Mouse (Mus musculus) lung, postnatal 0 days (tissue): ENCODE measurements around the gene Baiap2l2. TPM values are rescaled to one million over a fixed set of nuclear protein-coding genes. Genes with fewer than 3 reads are reported as not detected.

Source experiments
- ATAC-seq: fragments of 200-750 bp; cut with Nextera tagmentation; 2 replicates; pipeline ENCODE4 v1.8.0; 2017; ENCODE audit warnings: moderate library complexity
- DNase-seq: peaks from one replicate; pipeline ENCODE4 v3.0.0-alpha.2; 2016; ENCODE audit warnings: low spot score
- H3K27ac ChIP-seq: fragments of 300-500 bp; sonication (generic); 2 replicates; pipeline ENCODE4 v1.5.1; 2014; ENCODE audit warnings: antibody characterized with exemption, mild to moderate bottlenecking, low read length, mixed read lengths
- H3K27me3 ChIP-seq: fragments of 300-500 bp; sonication (generic); replicated peaks from 2 replicates; pipeline ENCODE4 v1.6.1; 2014; ENCODE audit warnings: low read length, mixed read lengths; ENCODE audit not compliant: insufficient read depth
- H3K36me3 ChIP-seq: fragments of 300-500 bp; sonication (generic); 2 replicates; pipeline ENCODE4 v1.6.1; 2014; ENCODE audit warnings: low read length, mixed read lengths; ENCODE audit not compliant: insufficient read depth
- H3K4me1 ChIP-seq: fragments of 300-500 bp; sonication (generic); 2 replicates; pipeline ENCODE4 v1.6.1; 2014; ENCODE audit warnings: antibody characterized with exemption, low read depth, low read length, mixed read lengths; ENCODE audit not compliant: insufficient read depth
- H3K4me2 ChIP-seq: fragments of 300-500 bp; sonication (generic); replicated peaks from 2 replicates; pipeline ENCODE4 v1.6.1; 2014; ENCODE audit warnings: low read depth, mild to moderate bottlenecking, low read length, moderate library complexity, mixed read lengths
- H3K4me3 ChIP-seq: fragments of 300-500 bp; sonication (generic); 2 replicates; pipeline ENCODE4 v1.5.1; 2014; ENCODE audit warnings: low read depth, low read length
- H3K9ac ChIP-seq: fragments of 300-500 bp; sonication (generic); replicated peaks from 2 replicates; pipeline ENCODE4 v1.6.1; 2014; ENCODE audit warnings: low read depth, mild to moderate bottlenecking
- H3K9me3 ChIP-seq: fragments of 300-500 bp; sonication (generic); 2 replicates; pipeline ENCODE4 v1.6.1; 2016; ENCODE audit warnings: low read length, mixed read lengths
- CTCF ChIP-seq: IDR thresholded peaks from 2 replicates; pipeline ENCODE4 v1.5.1; 2016; ENCODE audit warnings: antibody characterized with exemption, mild to moderate bottlenecking
- EP300 ChIP-seq: IDR thresholded peaks from 2 replicates; pipeline ENCODE4 v1.6.1; 2016; ENCODE audit warnings: antibody characterized with exemption, mild to moderate bottlenecking, control low read depth
- WGBS: fragments of 180-500 bp; shearing (Covaris S2); extraction: QIAGEN DNeasy Blood & Tissue Kit; methylation state at CpG from one replicate; pipeline ENCODE4 v1.1.7; 2014; 5-methylcytosine and 5-hydroxymethylcytosine counted together
- polyA plus RNA-seq: library from polyadenylated mRNA; unstranded; fragments of >200 nt; fragmentation: Nextera tagmentation; extraction: Ambion mirVana; gene quantifications from 2 replicates; pipeline ENCODE4 v1.2.1, GENCODE M21; 2015

The Baiap2l2 gene
- polyA plus RNA-seq, 1 experiment from 2014 or later = 2.7 TPM

- no peak overlapping the region for H3K9ac ChIP-seq
- no peaks in the 10 kb centered on the region for H3K9me3 ChIP-seq
- DNase-seq (no peak), ATAC-seq (no peak)
- no peaks in the 10 kb centered on the region for H3K36me3 ChIP-seq
- TF ChIP-seq EP300 = no peak
- H3K4me3 ChIP-seq = no peak overlapping the region
- H3K27me3 ChIP-seq = no peaks in the 10 kb centered on the region
- 79% methylated on average over 3 of the region's 3 CpGs for WGBS
- H3K4me2 ChIP-seq = no peak overlapping the region
- H3K4me1 ChIP-seq = no peaks in the 10 kb centered on the region; the same call in 1 of the 2 replicates
- no peak overlapping the region for H3K27ac ChIP-seq
Observed at GRCm38 (mm10) chr15:79245321-79245720, 40.0 kb downstream of the Baiap2l2 start.

- no peak for ATAC-seq
- peaks cover 6% of the 10 kb centered on the region; the same call in 1 of the 2 replicates for H3K36me3 ChIP-seq
Observed at GRCm38 (mm10) chr15:79244071-79244893, 41.1 kb downstream of the Baiap2l2 start.

GRCm38 (mm10) chr15:79243234-79244042 is 41.9 kb downstream of the Baiap2l2 start:
- peak; percentile 100 for TF ChIP-seq CTCF
- TF ChIP-seq EP300 = no peak
- H3K27me3 ChIP-seq = no peaks in the 10 kb centered on the region
- ATAC-seq (peak; percentile 98), DNase-seq (peak; percentile 97)
- no peak overlapping the region for H3K4me2 ChIP-seq
- no peaks in the 10 kb centered on the region; the same call in 1 of the 2 replicates for H3K4me1 ChIP-seq
- no peak overlapping the region for H3K27ac ChIP-seq
- H3K4me3 ChIP-seq = no peak overlapping the region
- WGBS = 16% methylated on average over 10 of the region's 10 CpGs
- H3K9me3 ChIP-seq = no peaks in the 10 kb centered on the region
- H3K36me3 ChIP-seq = peaks cover 13% of the 10 kb centered on the region; the same call in 1 of the 2 replicates
- H3K9ac ChIP-seq = no peak overlapping the region

More at GRCm38 (mm10) chr15:79244071-79244893, 41.1 kb downstream of the Baiap2l2 start:
- Histone ChIP-seq H3K4me3 (no peak overlapping the region), H3K4me2 (no peak overlapping the region), H3K9ac (no peak overlapping the region), H3K27ac (no peak overlapping the region), H3K27me3 (no peaks in the 10 kb centered on the region), H3K4me1 (no peaks in the 10 kb centered on the region; the same call in 1 of the 2 replicates), H3K9me3 (no peaks in the 10 kb centered on the region)
- TF ChIP-seq EP300 = no peak
- TF ChIP-seq CTCF = no peak
- 72% methylated on average over 7 of the region's 7 CpGs for WGBS
- peak; percentile 33 for DNase-seq

- TF ChIP-seq EP300 = no peak
- TF ChIP-seq CTCF = no peak
- no peak for DNase-seq
- H3K27me3 ChIP-seq = no peaks in the 10 kb centered on the region
- peaks cover 15% of the 10 kb centered on the region; the same call in 1 of the 2 replicates for H3K36me3 ChIP-seq
- H3K9ac ChIP-seq = no peak overlapping the region
- H3K4me2 ChIP-seq = no peak overlapping the region
- H3K4me1 ChIP-seq = no peaks in the 10 kb centered on the region; the same call in 1 of the 2 replicates
- no peak overlapping the region for H3K4me3 ChIP-seq
- WGBS = 66% methylated on average over 13 of the region's 13 CpGs
- peak; percentile 13 for ATAC-seq
- H3K27ac ChIP-seq = no peak overlapping the region
- H3K9me3 ChIP-seq = no peaks in the 10 kb centered on the region
Observed at GRCm38 (mm10) chr15:79242574-79243233, 42.6 kb downstream of the Baiap2l2 start.

- WGBS = 86% methylated on average over 6 of the region's 6 CpGs
- DNase-seq (no peak), ATAC-seq (no peak)
- Histone ChIP-seq H3K9me3 (no peaks in the 10 kb centered on the region), H3K4me1 (no peaks in the 10 kb centered on the region), H3K4me3 (no peak overlapping the region), H3K27ac (no peak overlapping the region), H3K27me3 (no peaks in the 10 kb centered on the region), H3K36me3 (peaks cover 19% of the 10 kb centered on the region; the same call in 1 of the 2 replicates), H3K4me2 (no peak overlapping the region), H3K9ac (no peak overlapping the region)
- TF ChIP-seq EP300 (no peak), CTCF (no peak)
Observed at GRCm38 (mm10) chr15:79238036-79238435, 47.3 kb downstream of the Baiap2l2 start.

- H3K9me3 ChIP-seq = no peaks in the 10 kb centered on the region
- no peak for DNase-seq
- no peak overlapping the region for H3K4me3 ChIP-seq
- no peak overlapping the region for H3K27ac ChIP-seq
- H3K4me2 ChIP-seq = no peak overlapping the region
- ATAC-seq = no peak
- TF ChIP-seq EP300 (no peak), CTCF (no peak)
- no peaks in the 10 kb centered on the region for H3K4me1 ChIP-seq
- H3K27me3 ChIP-seq = no peaks in the 10 kb centered on the region
- peaks cover 24% of the 10 kb centered on the region; the same call in 1 of the 2 replicates for H3K36me3 ChIP-seq
- 66% methylated on average over 9 of the region's 9 CpGs for WGBS
- H3K9ac ChIP-seq = no peak overlapping the region
Observed at GRCm38 (mm10) chr15:79235268-79235667, 50.1 kb downstream of the Baiap2l2 start.
